Mouse (Mus musculus) thymus, adult 2 months (tissue): ENCODE measurements around the gene Zfp57.

Experiments
- CTCF ChIP-seq: fragments of 200-500 bp; IDR thresholded peaks from 2 replicates; pipeline ENCODE4 v1.5.1; 2012; ENCODE audit warnings: mild to moderate bottlenecking, control low read depth, low read length, moderate library complexity, borderline replicate concordance; ENCODE audit not compliant: control insufficient read depth, poor library complexity, insufficient read depth; ENCODE audit errors: extremely low read depth
- POLR2A ChIP-seq: fragments of 200-500 bp; IDR thresholded peaks from 2 replicates; pipeline ENCODE4 v1.6.1; 2012; ENCODE audit warnings: mild to moderate bottlenecking, low read length, control low read depth, moderate library complexity; ENCODE audit not compliant: control insufficient read depth, poor library complexity, insufficient read depth; ENCODE audit errors: extremely low read depth

DNA sequence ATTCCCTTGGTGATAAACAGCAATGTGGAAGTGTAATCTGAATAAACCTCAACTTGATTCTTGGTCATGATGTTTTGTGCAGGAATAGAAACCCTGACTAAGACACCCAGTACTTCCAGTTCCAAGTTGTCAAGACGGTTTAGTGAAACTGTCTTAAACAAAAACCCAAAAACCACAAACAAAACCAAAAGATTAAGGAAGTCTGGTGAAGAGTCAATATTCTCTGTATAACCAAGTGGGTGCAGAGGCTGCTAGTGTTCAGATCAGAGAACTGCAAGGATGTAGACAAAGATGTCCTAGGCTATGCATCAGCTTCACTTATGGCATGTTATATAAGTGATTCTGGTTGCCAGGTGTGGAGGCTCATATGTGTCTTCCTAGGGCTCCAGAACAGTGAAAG lies 34.1 kb upstream of the Zfp57 start:
- no peak for TF ChIP-seq POLR2A
- no peak for TF ChIP-seq CTCF
